Mouse (Mus musculus): ENCODE data around the gene Rgsl1. TPM values are rescaled to one million over a fixed set of nuclear protein-coding genes. Genes with fewer than 3 reads are reported as not detected.

Gene Rgsl1
- polyA plus RNA-seq, 1 experiment from 2014 or later: not detected

DNA sequence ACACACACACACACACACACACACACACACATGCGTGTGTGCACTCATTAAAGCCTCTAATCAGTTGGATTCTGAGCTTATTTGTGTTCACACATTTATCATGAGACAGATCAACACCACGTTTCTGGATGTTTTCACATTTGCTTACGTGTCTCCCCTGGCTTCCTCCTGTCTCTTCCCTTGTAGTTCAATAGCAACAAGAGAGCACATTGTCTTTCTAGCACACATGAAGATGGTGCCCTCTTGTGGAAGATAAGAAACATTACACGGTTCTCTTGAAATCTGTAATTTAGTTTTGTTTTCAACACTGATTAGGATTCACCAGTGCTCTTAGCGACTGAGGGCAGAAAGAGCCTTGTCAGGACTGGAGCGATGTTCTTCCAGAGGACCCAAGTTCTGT lies 2.9 kb upstream of the Rgsl1 start:
- H3K27ac ChIP-seq: no peak overlapping the region
- peak; percentile 90 for DNase-seq (ENCODE audit: low spot score)
- TF ChIP-seq CTCF (IDR thresholded peaks at IDR 0.05; ENCODE audit: low read depth): peak; percentile 84
- H3K4me1 ChIP-seq (replicated peaks; ENCODE audit: insufficient read depth, low read length): no peaks in the 10 kb centered on the region
- H3K36me3 ChIP-seq (ENCODE audit: insufficient read depth, low read length): no peaks in the 10 kb centered on the region
- WGBS: 29% methylated on average over 6 of the region's 6 CpGs
- H3K9me3 ChIP-seq (replicated peaks; ENCODE audit: low read length): no peaks in the 10 kb centered on the region
- no peak overlapping the region for H3K4me3 ChIP-seq (replicated peaks; ENCODE audit: low read depth, low read length)
- H3K9ac ChIP-seq (ENCODE audit: low read depth, low read length): no peak overlapping the region
- H3K27me3 ChIP-seq (ENCODE audit: insufficient read depth, low read length): no peaks in the 10 kb centered on the region
- H3K4me2 ChIP-seq (ENCODE audit: low read length): no peak overlapping the region
- no peak for ATAC-seq (replicated peaks; ENCODE audit: low FRiP score, low read depth)

DNA sequence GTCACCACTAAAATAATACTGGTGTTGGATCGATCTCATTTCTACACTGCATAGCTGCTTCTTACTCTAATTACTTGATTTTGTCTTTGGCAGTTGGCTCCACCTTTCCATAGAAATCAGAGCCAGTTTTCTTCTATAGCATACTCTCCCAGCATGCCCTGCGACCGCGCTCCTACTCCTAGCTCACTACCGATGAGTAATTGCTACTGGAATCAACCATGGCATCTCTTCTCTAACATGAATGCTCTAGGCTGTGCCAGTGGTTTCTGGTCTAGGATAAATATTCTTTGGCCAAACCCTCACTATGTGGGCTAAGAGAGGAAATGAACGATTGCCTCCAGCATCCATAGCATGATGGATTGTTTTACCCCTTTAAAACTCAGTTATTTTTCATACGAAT lies 2.5 kb upstream of the Rgsl1 start:
- Histone ChIP-seq H3K27ac (no peak overlapping the region), H3K9me3 (replicated peaks; ENCODE audit: low read length) (no peaks in the 10 kb centered on the region), H3K4me3 (replicated peaks; ENCODE audit: low read depth, low read length) (no peak overlapping the region), H3K9ac (ENCODE audit: low read depth, low read length) (no peak overlapping the region), H3K27me3 (ENCODE audit: insufficient read depth, low read length) (no peaks in the 10 kb centered on the region), H3K4me2 (ENCODE audit: low read length) (no peak overlapping the region), H3K36me3 (ENCODE audit: insufficient read depth, low read length) (no peaks in the 10 kb centered on the region), H3K4me1 (replicated peaks; ENCODE audit: insufficient read depth, low read length) (no peaks in the 10 kb centered on the region)
- WGBS: 94% methylated on average over 7 of the region's 7 CpGs
- DNase-seq (ENCODE audit: low spot score): no peak
- TF ChIP-seq CTCF (IDR thresholded peaks at IDR 0.05; ENCODE audit: low read depth): no peak
- ATAC-seq (replicated peaks; ENCODE audit: low FRiP score, low read depth): no peak

- Histone ChIP-seq H3K9me3 (replicated peaks; ENCODE audit: low read length) (no peaks in the 10 kb centered on the region), H3K4me3 (replicated peaks; ENCODE audit: low read depth, low read length) (no peak overlapping the region), H3K4me1 (replicated peaks; ENCODE audit: insufficient read depth, low read length) (no peaks in the 10 kb centered on the region), H3K27ac (no peak overlapping the region), H3K9ac (ENCODE audit: low read depth, low read length) (no peak overlapping the region), H3K27me3 (ENCODE audit: insufficient read depth, low read length) (no peaks in the 10 kb centered on the region), H3K36me3 (ENCODE audit: insufficient read depth, low read length) (no peaks in the 10 kb centered on the region), H3K4me2 (ENCODE audit: low read length) (no peak overlapping the region)
- ATAC-seq (replicated peaks; ENCODE audit: low FRiP score, low read depth) (no peak), DNase-seq (ENCODE audit: low spot score) (no peak)
- WGBS: 81% methylated on average over 11 of the region's 11 CpGs
- no peak for TF ChIP-seq CTCF (IDR thresholded peaks at IDR 0.05; ENCODE audit: low read depth)
These were observed 1.7 kb downstream of the Rgsl1 start for GRCm38 (mm10) chr1:153842121-153842740.

GRCm38 (mm10) chr1:153836036-153836435 lies 7.9 kb downstream of the Rgsl1 start:
- Histone ChIP-seq H3K4me3 (replicated peaks; ENCODE audit: low read depth, low read length) (no peak overlapping the region), H3K27me3 (ENCODE audit: insufficient read depth, low read length) (no peaks in the 10 kb centered on the region), H3K4me1 (replicated peaks; ENCODE audit: insufficient read depth, low read length) (no peaks in the 10 kb centered on the region), H3K9ac (ENCODE audit: low read depth, low read length) (no peak overlapping the region), H3K4me2 (ENCODE audit: low read length) (no peak overlapping the region), H3K9me3 (replicated peaks; ENCODE audit: low read length) (no peaks in the 10 kb centered on the region), H3K36me3 (ENCODE audit: insufficient read depth, low read length) (no peaks in the 10 kb centered on the region), H3K27ac (no peak overlapping the region)
- no peak for TF ChIP-seq CTCF (IDR thresholded peaks at IDR 0.05; ENCODE audit: low read depth)
- ATAC-seq (replicated peaks; ENCODE audit: low FRiP score, low read depth) (no peak), DNase-seq (ENCODE audit: low spot score) (no peak)
- WGBS: 69% methylated on average over 4 of the region's 4 CpGs

- H3K9ac ChIP-seq (ENCODE audit: low read depth, low read length): no peak overlapping the region
- DNase-seq (ENCODE audit: low spot score): no peak
These were observed 13.2 kb downstream of the Rgsl1 start for GRCm38 (mm10) chr1:153830746-153831145.

DNA sequence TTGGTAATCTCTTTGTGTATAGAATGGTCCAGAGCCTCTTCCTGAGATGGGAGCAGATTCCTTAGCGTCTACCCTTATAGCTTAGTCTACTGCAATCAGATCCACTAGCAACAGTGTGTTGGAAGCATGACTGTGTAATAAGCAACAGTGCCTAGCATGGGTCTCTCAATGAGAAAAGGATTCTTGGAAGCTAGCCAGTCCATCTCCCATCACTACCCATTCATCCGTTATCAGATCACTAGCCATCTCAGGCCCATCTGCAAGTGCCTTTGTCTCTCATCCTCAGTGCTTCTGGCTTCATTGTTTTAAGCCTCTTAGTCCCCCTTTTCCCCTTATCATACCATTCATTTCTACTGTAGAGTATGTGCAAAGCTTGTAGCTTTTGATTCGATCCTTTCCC lies 23.7 kb downstream of the Rgsl1 start:
- no peak for TF ChIP-seq CTCF (IDR thresholded peaks at IDR 0.05; ENCODE audit: low read depth)
- no peak overlapping the region for H3K9ac ChIP-seq (ENCODE audit: low read depth, low read length)
- DNase-seq (ENCODE audit: low spot score) (no peak), ATAC-seq (replicated peaks; ENCODE audit: low FRiP score, low read depth) (no peak)
- H3K27me3 ChIP-seq (ENCODE audit: insufficient read depth, low read length): no peaks in the 10 kb centered on the region
- H3K27ac ChIP-seq: no peak overlapping the region
- no peak overlapping the region for H3K4me3 ChIP-seq (replicated peaks; ENCODE audit: low read depth, low read length)
- no peaks in the 10 kb centered on the region for H3K36me3 ChIP-seq (ENCODE audit: insufficient read depth, low read length)
- no peaks in the 10 kb centered on the region for H3K9me3 ChIP-seq (replicated peaks; ENCODE audit: low read length)
- no peaks in the 10 kb centered on the region for H3K4me1 ChIP-seq (replicated peaks; ENCODE audit: insufficient read depth, low read length)
- 87% methylated on average over 3 of the region's 3 CpGs for WGBS
- H3K4me2 ChIP-seq (ENCODE audit: low read length): no peak overlapping the region

More at GRCm38 (mm10) chr1:153830746-153831145, 13.2 kb downstream of the Rgsl1 start:
- no peaks in the 10 kb centered on the region for H3K27me3 ChIP-seq (ENCODE audit: insufficient read depth, low read length)
- H3K4me3 ChIP-seq (replicated peaks; ENCODE audit: low read depth, low read length): no peak overlapping the region
- H3K4me2 ChIP-seq (ENCODE audit: low read length): no peak overlapping the region
- no peak for ATAC-seq (replicated peaks; ENCODE audit: low FRiP score, low read depth)
- 78% methylated on average over 4 of the region's 4 CpGs for WGBS
- TF ChIP-seq CTCF (IDR thresholded peaks at IDR 0.05; ENCODE audit: low read depth): no peak
- H3K27ac ChIP-seq: no peak overlapping the region
- H3K4me1 ChIP-seq (replicated peaks; ENCODE audit: insufficient read depth, low read length): no peaks in the 10 kb centered on the region
- no peaks in the 10 kb centered on the region for H3K9me3 ChIP-seq (replicated peaks; ENCODE audit: low read length)
- H3K36me3 ChIP-seq (ENCODE audit: insufficient read depth, low read length): no peaks in the 10 kb centered on the region

DNA sequence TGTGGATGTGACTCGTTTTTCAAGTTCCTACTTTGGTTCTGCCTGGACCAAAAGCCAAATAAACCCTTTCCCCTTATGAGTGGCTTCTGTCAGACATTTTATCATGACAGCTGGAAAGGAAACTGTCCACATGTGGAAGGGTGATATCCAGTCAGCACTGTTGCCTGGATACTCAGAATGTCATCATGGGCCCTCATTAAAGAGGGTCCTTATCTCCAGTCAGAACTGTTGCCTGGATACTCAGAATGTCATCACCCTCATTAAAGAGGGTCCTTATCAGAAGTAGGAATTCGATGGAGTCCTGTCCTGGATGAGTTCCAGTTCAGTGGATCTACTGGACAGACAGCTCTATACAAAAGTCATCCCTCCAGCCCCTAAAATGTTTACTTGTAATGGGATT lies 29.7 kb downstream of the Rgsl1 start:
- Histone ChIP-seq H3K4me1 (replicated peaks; ENCODE audit: insufficient read depth, low read length) (no peaks in the 10 kb centered on the region), H3K4me2 (ENCODE audit: low read length) (no peak overlapping the region), H3K27me3 (ENCODE audit: insufficient read depth, low read length) (no peaks in the 10 kb centered on the region), H3K4me3 (replicated peaks; ENCODE audit: low read depth, low read length) (no peak overlapping the region), H3K9ac (ENCODE audit: low read depth, low read length) (no peak overlapping the region), H3K9me3 (replicated peaks; ENCODE audit: low read length) (no peaks in the 10 kb centered on the region), H3K27ac (no peak overlapping the region), H3K36me3 (ENCODE audit: insufficient read depth, low read length) (no peaks in the 10 kb centered on the region)
- TF ChIP-seq CTCF (IDR thresholded peaks at IDR 0.05; ENCODE audit: low read depth): no peak
- DNase-seq (ENCODE audit: low spot score): no peak
- WGBS: 46% methylated on average over 2 of the region's 2 CpGs
- ATAC-seq (replicated peaks; ENCODE audit: low FRiP score, low read depth): no peak
